10 mouse cellular contexts compared by ENCODE assay signal in genomic region chr4:121052454-121053323, GRCm38 (mm10). TPM values are rescaled to one million over a fixed set of nuclear protein-coding genes. Genes with fewer than 3 reads are reported as not detected.
DNase-seq lines count a peak whose midpoint lies in the region; ATAC-seq and TF ChIP-seq lines count a peak whose summit lies in the region.
"Had no signal": no experiment of that assay in that cellular context is flagged by ENCODE, and none has a peak within 500 bp of the region (broad histone marks: within the 10 kb centered on the region; RNA-seq: fewer than 3 reads in every experiment).

No protein-coding gene starts in this region.

- TF ChIP-seq CTCF in cerebellum, adult 2 months (IDR thresholded peaks at IDR 0.05; ENCODE audit: borderline replicate concordance, insufficient read depth, low read depth, low read length), result no peak

- H3K27me3 ChIP-seq in kidney, embryonic 14.5 days (ENCODE audit: control insufficient read depth, insufficient read depth, low read length), result peaks cover 7% of the 10 kb centered on the region
- H3K27me3 ChIP-seq in cerebellum, adult 2 months (ENCODE audit: control insufficient read depth, insufficient read depth, low read length), result no peaks in the 10 kb centered on the region
- H3K27me3 ChIP-seq in forebrain, embryonic 15.5 days, result no peaks in the 10 kb centered on the region
- H3K27me3 ChIP-seq in neural tube, embryonic 12.5 days (replicated peaks), result peaks cover 13% of the 10 kb centered on the region

- H3K9ac ChIP-seq in kidney, embryonic 14.5 days (ENCODE audit: low read depth, low read length), result no peak overlapping the region
- H3K9ac ChIP-seq in forebrain, embryonic 15.5 days (replicated peaks), result no peak overlapping the region
- 0 out of 2 replicates have a peak overlapping the region, but pooled peaks have one; percentile 33 for H3K9ac ChIP-seq in neural tube, embryonic 12.5 days
- H3K9ac ChIP-seq: liver, postnatal 0 days had no signal

- H3K4me2 ChIP-seq in kidney, embryonic 14.5 days (replicated peaks; ENCODE audit: low read depth, low read length), result peak overlapping the region; percentile 38
- H3K4me2 ChIP-seq in forebrain, embryonic 15.5 days (replicated peaks), result peak overlapping the region; percentile 31
- peak overlapping the region; percentile 44 for H3K4me2 ChIP-seq in neural tube, embryonic 12.5 days (replicated peaks)

- WGBS in kidney, embryonic 14.5 days, result 9% methylated on average over 33 of the region's 35 CpGs
- WGBS in cerebellum, adult 2 months, result 13% methylated on average over 35 of the region's 35 CpGs
- WGBS in forebrain, embryonic 15.5 days, result 11% methylated on average over 35 of the region's 35 CpGs
- WGBS in neural tube, embryonic 12.5 days, result 11% methylated on average over 35 of the region's 35 CpGs

- no peak overlapping the region for H3K27ac ChIP-seq in kidney, embryonic 14.5 days (ENCODE audit: low read depth, low read length)
- H3K27ac ChIP-seq in cerebellum, adult 2 months (ENCODE audit: insufficient read depth, low read length), result peak overlapping the region; percentile 36
- no peak overlapping the region for H3K27ac ChIP-seq in forebrain, embryonic 15.5 days (replicated peaks)
- no peak overlapping the region for H3K27ac ChIP-seq in neural tube, embryonic 12.5 days

- peak overlapping the region; percentile 28 for H3K4me3 ChIP-seq in kidney, embryonic 14.5 days (ENCODE audit: low read length)
- H3K4me3 ChIP-seq in cerebellum, adult 2 months (replicated peaks; ENCODE audit: insufficient read depth, low read depth, low read length), result peak overlapping the region; percentile 64
- peak overlapping the region; percentile 21 for H3K4me3 ChIP-seq in forebrain, embryonic 15.5 days
- H3K4me3 ChIP-seq in neural tube, embryonic 12.5 days, result 0 out of 2 replicates have a peak overlapping the region, but pooled peaks have one; percentile 19

- peaks cover 5% of the 10 kb centered on the region; the same call in 1 of the 2 replicates for H3K4me1 ChIP-seq in kidney, embryonic 14.5 days (ENCODE audit: control insufficient read depth, insufficient read depth, low read length)
- H3K4me1 ChIP-seq in cerebellum, adult 2 months (ENCODE audit: control insufficient read depth, insufficient read depth, low read length), result peaks cover 2% of the 10 kb centered on the region; the same call in 1 of the 2 replicates
- H3K4me1 ChIP-seq in forebrain, embryonic 15.5 days, result no peaks in the 10 kb centered on the region
- H3K4me1 ChIP-seq in neural tube, embryonic 12.5 days, result peaks cover 4% of the 10 kb centered on the region; the same call in 1 of the 2 replicates

- no peak for DNase-seq in kidney, postnatal 10 days
- peak; percentile 66 to 76 for DNase-seq in cerebellum, adult 2 months
- no peak for DNase-seq in gastrocnemius, postnatal 4 days (ENCODE audit: low spot score in 2 of 2)
- DNase-seq in T-cell, adult 2 months (ENCODE audit: low spot score), result no peak
- no peak for DNase-seq in adrenal gland, adult 18-20 months (ENCODE audit: low spot score in 2 of 2)
- DNase-seq: liver, postnatal 0 days had no signal

- ATAC-seq in kidney, embryonic 14.5 days (ENCODE audit: low FRiP score, low TSS enrichment), result peak; percentile 48
- ATAC-seq in forebrain, embryonic 15.5 days (replicated peaks), result peak; percentile 65
- peak; percentile 41 for ATAC-seq in neural tube, embryonic 12.5 days (ENCODE audit: low FRiP score, low read depth)
- ATAC-seq: liver, postnatal 0 days had no signal

- H3K9me3 ChIP-seq in kidney, embryonic 14.5 days (ENCODE audit: control insufficient read depth, low read length), result no peaks in the 10 kb centered on the region
- no peaks in the 10 kb centered on the region for H3K9me3 ChIP-seq in forebrain, embryonic 15.5 days
- no peaks in the 10 kb centered on the region for H3K9me3 ChIP-seq in neural tube, embryonic 12.5 days

- H3K36me3 ChIP-seq in kidney, embryonic 14.5 days (ENCODE audit: control insufficient read depth, insufficient read depth, low read length), result no peaks in the 10 kb centered on the region
- H3K36me3 ChIP-seq in forebrain, embryonic 15.5 days, result no peaks in the 10 kb centered on the region
- H3K36me3 ChIP-seq in neural tube, embryonic 12.5 days, result peaks cover 4% of the 10 kb centered on the region; the same call in 1 of the 2 replicates

- TF ChIP-seq POLR2A in cerebellum, adult 2 months (IDR thresholded peaks at IDR 0.05; ENCODE audit: borderline replicate concordance, insufficient read depth, low read length), result peak; percentile 73; the same call in 1 of the 2 replicates

RNA-seq across cellular contexts. Expression of gene Col9a2, which starts 13.5 kb away (rescaled TPM):
- 1.7 and 3.2 TPM in 2 replicates for polyA plus RNA-seq in kidney, embryonic 14.5 days (2014; fragmentation: Nextera tagmentation; extraction: Ambion mirVana)
- polyA plus RNA-seq in cerebellum, adult 2 months (2012; rRNA removed), result 10.0 and 11.1 TPM in 2 replicates
- 3.2 and 5.9 TPM in 2 replicates for polyA plus RNA-seq in forebrain, embryonic 15.5 days (2015; fragmentation: Nextera tagmentation; extraction: Ambion mirVana)
- polyA plus RNA-seq in neural tube, embryonic 12.5 days (2016; fragmentation: Nextera tagmentation; extraction: Ambion mirVana), result 18.0 and 22.9 TPM in 2 replicates
- 1 to 10 TPM; 2.2 to 3.8 TPM for total RNA-seq in gastrocnemius, postnatal 4 days (2021)
- total RNA-seq in adrenal gland, adult 18-20 months (2021), result under 1 TPM; 0.33 to 0.42 TPM

RNA-seq across cellular contexts. Expression of gene Smap2, which starts 35.6 kb away (rescaled TPM):
- polyA plus RNA-seq in kidney, embryonic 14.5 days (2014; fragmentation: Nextera tagmentation; extraction: Ambion mirVana), result 13.5 and 20.2 TPM in 2 replicates
- polyA plus RNA-seq in cerebellum, adult 2 months (2012; rRNA removed), result 82.0 and 90.6 TPM in 2 replicates
- polyA plus RNA-seq in forebrain, embryonic 15.5 days (2015; fragmentation: Nextera tagmentation; extraction: Ambion mirVana), result 37.2 and 40.1 TPM in 2 replicates
- polyA plus RNA-seq in neural tube, embryonic 12.5 days (2016; fragmentation: Nextera tagmentation; extraction: Ambion mirVana), result 39.0 and 44.5 TPM in 2 replicates
- 10 to 100 TPM; 22.1 to 25.7 TPM for total RNA-seq in gastrocnemius, postnatal 4 days (2021)
- total RNA-seq in adrenal gland, adult 18-20 months (2021), result 10 to 100 TPM; 28.9 to 34.6 TPM

RNA-seq across cellular contexts. Expression of gene Zmpste24, which starts 45.4 kb away (rescaled TPM):
- polyA plus RNA-seq in kidney, embryonic 14.5 days (2014; fragmentation: Nextera tagmentation; extraction: Ambion mirVana), result 20.6 and 28.5 TPM in 2 replicates
- 24.5 and 25.3 TPM in 2 replicates for polyA plus RNA-seq in cerebellum, adult 2 months (2012; rRNA removed)
- 25.4 and 26.6 TPM in 2 replicates for polyA plus RNA-seq in forebrain, embryonic 15.5 days (2015; fragmentation: Nextera tagmentation; extraction: Ambion mirVana)
- 30.0 and 34.7 TPM in 2 replicates for polyA plus RNA-seq in neural tube, embryonic 12.5 days (2016; fragmentation: Nextera tagmentation; extraction: Ambion mirVana)
- total RNA-seq in gastrocnemius, postnatal 4 days (2021), result 10 to 100 TPM; 23.0 to 24.0 TPM
- 10 to 100 TPM; 39.3 to 51.6 TPM for total RNA-seq in adrenal gland, adult 18-20 months (2021)

RNA-seq across cellular contexts. Expression of gene Tmco2, which starts 56.3 kb away (rescaled TPM):
- polyA plus RNA-seq in kidney, embryonic 14.5 days (2014; fragmentation: Nextera tagmentation; extraction: Ambion mirVana), result not detected in 2 replicates
- polyA plus RNA-seq in cerebellum, adult 2 months (2012; rRNA removed), result 0.16 TPM in 2 replicates
- polyA plus RNA-seq in forebrain, embryonic 15.5 days (2015; fragmentation: Nextera tagmentation; extraction: Ambion mirVana), result not detected in 2 replicates
- not detected in 2 replicates for polyA plus RNA-seq in neural tube, embryonic 12.5 days (2016; fragmentation: Nextera tagmentation; extraction: Ambion mirVana)
- total RNA-seq in gastrocnemius, postnatal 4 days (2021), result not detected
- total RNA-seq in adrenal gland, adult 18-20 months (2021), result not detected
- polyA plus RNA-seq: liver, postnatal 0 days; thymus, postnatal 0 days had no signal

Comparison
In these comparisons a context has a peak if more than half of its experiments do, and no peak if none do; other contexts are left out.
1. DNase-seq: peak in cerebellum, adult 2 months (2 of 2); none in kidney, postnatal 10 days (single experiment), gastrocnemius, postnatal 4 days (0 of 2), T-cell, adult 2 months (single experiment) and adrenal gland, adult 18-20 months (0 of 2).
2. Peak in every context shown above with its lines, with median percentiles within 50 percentile points of each other: ATAC-seq, H3K4me2 ChIP-seq and H3K4me3 ChIP-seq.